Mouse (Mus musculus) cerebellum, adult 9-11 months (tissue): Measurements from ENCODE around the gene Ccdc137.
"Not testable (repeated sequence)": the region's sequence is repeated elsewhere in the genome, so short reads cannot be mapped to it uniquely, and the experiment has no call there.

Source experiments
- DNase-seq: peaks from one replicate; pipeline ENCODE4 v3.0.0; 2022

The Ccdc137 gene

GRCm38 (mm10) chr11:120457772-120458751 is at the start of gene Ccdc137, which contains the start of gene Oxld1:
TSS of gene Ccdc137 (plus strand) at chr11:120458115.
TSS of gene Oxld1 (minus strand) at chr11:120458068.
- peak; percentile 73 for DNase-seq

GRCm38 (mm10) chr11:120413621-120414020 is 44.3 kb upstream of the Ccdc137 start:
- not testable (repeated sequence) for DNase-seq

- DNase-seq, result no peak
These were observed 40.1 kb upstream of the Ccdc137 start for GRCm38 (mm10) chr11:120417852-120418251.

- DNase-seq, result no peak
These were observed 39.3 kb upstream of the Ccdc137 start for GRCm38 (mm10) chr11:120418592-120418991.

- no peak for DNase-seq
These were observed 35.0 kb upstream of the Ccdc137 start for GRCm38 (mm10) chr11:120422651-120423568.

GRCm38 (mm10) chr11:120423569-120424295 is 34.2 kb upstream of the Ccdc137 start:
- peak; percentile 43 for DNase-seq

GRCm38 (mm10) chr11:120426727-120427126 is 31.2 kb upstream of the Ccdc137 start:
- no peak for DNase-seq

GRCm38 (mm10) chr11:120437152-120437856 is 20.6 kb upstream of the Ccdc137 start, which contains the start of gene Nploc4:
TSS of gene Nploc4 (minus strand) at chr11:120437708.
- peak; percentile 83 for DNase-seq

- no peak for DNase-seq
These were observed 20.0 kb upstream of the Ccdc137 start for GRCm38 (mm10) chr11:120437857-120438385.

- DNase-seq, result no peak
These were observed 15.6 kb upstream of the Ccdc137 start, which contains the start of gene Tspan10 for GRCm38 (mm10) chr11:120442344-120442743. TSS of gene Tspan10 (plus strand) at chr11:120442644.

- no peak for DNase-seq
These were observed 15.1 kb upstream of the Ccdc137 start for GRCm38 (mm10) chr11:120442765-120443280.

- no peak for DNase-seq
These were observed 13.8 kb upstream of the Ccdc137 start for GRCm38 (mm10) chr11:120444106-120444505.

- no peak for DNase-seq
These were observed 12.4 kb upstream of the Ccdc137 start for GRCm38 (mm10) chr11:120445475-120445874.

- DNase-seq, result no peak
These were observed 10.7 kb upstream of the Ccdc137 start for GRCm38 (mm10) chr11:120447179-120447578.

GRCm38 (mm10) chr11:120452246-120452645 is 5.7 kb upstream of the Ccdc137 start:
- DNase-seq, result no peak

GRCm38 (mm10) chr11:120453306-120453705 is 4.6 kb upstream of the Ccdc137 start, which contains the start of gene Pde6g:
TSS of gene Pde6g (minus strand) at chr11:120453500.
- no peak for DNase-seq

- DNase-seq, result no peak
These were observed 3.0 kb upstream of the Ccdc137 start for GRCm38 (mm10) chr11:120454965-120455364.

- DNase-seq, result no peak
These were observed 2.5 kb upstream of the Ccdc137 start for GRCm38 (mm10) chr11:120455413-120455812.

GRCm38 (mm10) chr11:120457370-120457769 is 545 bp upstream of the Ccdc137 start:
- no peak for DNase-seq

GRCm38 (mm10) chr11:120458847-120459597 is 1.1 kb downstream of the Ccdc137 start:
- no peak for DNase-seq
